Mouse (Mus musculus): ENCODE measurements around the gene Micu1.

Micu1 gene

GRCm38 (mm10) chr10:59780698-59781097, 78.4 kb downstream of the Micu1 start:
- DNase-seq = no peak

GRCm38 (mm10) chr10:59781205-59781931, 79.1 kb downstream of the Micu1 start:
- no peak for DNase-seq

- DNase-seq = no peak
These were observed 82.7 kb downstream of the Micu1 start for GRCm38 (mm10) chr10:59784731-59785685.

- DNase-seq = no peak
These were observed 84.0 kb downstream of the Micu1 start for GRCm38 (mm10) chr10:59786289-59786688.

GRCm38 (mm10) chr10:59787140-59787800, 85.0 kb downstream of the Micu1 start:
- no peak for DNase-seq

GRCm38 (mm10) chr10:59787870-59788269, 85.6 kb downstream of the Micu1 start:
- no peak for DNase-seq

- no peak for DNase-seq
These were observed 88.1 kb downstream of the Micu1 start for GRCm38 (mm10) chr10:59790291-59790929.

- DNase-seq = no peak
These were observed 89.6 kb downstream of the Micu1 start for GRCm38 (mm10) chr10:59791896-59792295.

GRCm38 (mm10) chr10:59792575-59793176, 90.4 kb downstream of the Micu1 start:
- no peak for DNase-seq

- no peak for DNase-seq
These were observed 91.2 kb downstream of the Micu1 start for GRCm38 (mm10) chr10:59793454-59793853.

- no peak for DNase-seq
These were observed 92.8 kb downstream of the Micu1 start for GRCm38 (mm10) chr10:59795085-59795484.

- DNase-seq = no peak
These were observed 93.6 kb downstream of the Micu1 start for GRCm38 (mm10) chr10:59795902-59796301.

- DNase-seq = no peak
These were observed 96.1 kb downstream of the Micu1 start for GRCm38 (mm10) chr10:59798371-59798770.

- no peak for DNase-seq
These were observed 97.2 kb downstream of the Micu1 start for GRCm38 (mm10) chr10:59799303-59800044.

GRCm38 (mm10) chr10:59800159-59800558, 97.9 kb downstream of the Micu1 start:
- DNase-seq = no peak

GRCm38 (mm10) chr10:59800826-59801501, 98.7 kb downstream of the Micu1 start:
- no peak for DNase-seq

- DNase-seq = no peak
These were observed 106.4 kb downstream of the Micu1 start for GRCm38 (mm10) chr10:59808677-59809076.

- no peak for DNase-seq
These were observed 107.8 kb downstream of the Micu1 start for GRCm38 (mm10) chr10:59809991-59810574.

- DNase-seq = no peak
These were observed 110.7 kb downstream of the Micu1 start for GRCm38 (mm10) chr10:59812939-59813338.

GRCm38 (mm10) chr10:59813759-59814158, 111.5 kb downstream of the Micu1 start:
- no peak for DNase-seq

All from spleen, adult 18-20 months (tissue).